In the genomic region with DNA sequence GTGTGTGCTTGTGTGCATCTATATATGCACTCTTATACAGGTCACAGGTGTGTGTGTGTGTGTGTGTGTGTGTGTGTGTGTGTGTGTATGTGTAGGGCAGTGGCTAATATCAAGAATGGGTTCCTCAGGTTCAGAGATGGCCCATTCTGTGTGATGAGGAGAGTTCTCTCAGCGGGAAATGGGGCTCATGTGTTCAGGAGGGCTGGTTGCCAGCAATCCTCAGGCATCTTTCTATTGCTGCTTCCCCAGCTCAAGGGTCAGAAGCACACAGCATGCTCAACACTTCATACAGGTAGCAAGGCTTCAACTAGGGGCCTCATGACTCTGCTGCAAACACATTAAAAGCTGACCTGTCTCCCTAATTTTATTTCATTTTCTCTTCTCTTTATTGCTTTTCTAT, we compare ENCODE assay signal across 13 mouse cellular contexts.
DNase-seq lines count a peak whose midpoint lies in the region; ATAC-seq lines count a peak whose summit lies in the region.
"Had no signal": no experiment of that assay in that cellular context is flagged by ENCODE, and none has a peak within 500 bp of the region (broad histone marks: within the 10 kb centered on the region; RNA-seq: fewer than 3 reads in every experiment).

No protein-coding gene starts in this region.

- DNase-seq in cerebellum, postnatal 14 days, result peak; percentile 59 to 66
- DNase-seq in cerebellum, postnatal 36 days, result peak; percentile 8 to 10
- DNase-seq in cerebellum, adult 11 months, result no peak
- peak; percentile 53 for DNase-seq in left cerebral cortex, postnatal 4 days
- no peak for DNase-seq in left cerebral cortex, adult 8-10 months (ENCODE audit: low spot score in 2 of 2)
- DNase-seq: adrenal gland, adult 2 months; adrenal gland, postnatal 10 days; adrenal gland, postnatal 25 days; cerebellum, adult 9-11 months; embryo, embryonic 11 days had no signal

- intact Hi-C loops in left cerebral cortex, postnatal 4 days (cut with DNase I), result no loop called here

- ATAC-seq in cerebellum, adult (ENCODE audit: insufficient number of reproducible peaks, low FRiP score, low TSS enrichment), result no peak
- ATAC-seq: forebrain, embryonic 14.5 days; forebrain, embryonic 16.5 days had no signal

Comparison
In these comparisons a context has a peak if more than half of its experiments do, and no peak if none do; other contexts are left out.
1. DNase-seq: peak in cerebellum, postnatal 14 days (2 of 2), cerebellum, postnatal 36 days (2 of 2) and left cerebral cortex, postnatal 4 days (single experiment); none in cerebellum, adult 11 months (single experiment) and left cerebral cortex, adult 8-10 months (0 of 2).